15 mouse cellular contexts compared by ENCODE assay signal in the genomic region with DNA sequence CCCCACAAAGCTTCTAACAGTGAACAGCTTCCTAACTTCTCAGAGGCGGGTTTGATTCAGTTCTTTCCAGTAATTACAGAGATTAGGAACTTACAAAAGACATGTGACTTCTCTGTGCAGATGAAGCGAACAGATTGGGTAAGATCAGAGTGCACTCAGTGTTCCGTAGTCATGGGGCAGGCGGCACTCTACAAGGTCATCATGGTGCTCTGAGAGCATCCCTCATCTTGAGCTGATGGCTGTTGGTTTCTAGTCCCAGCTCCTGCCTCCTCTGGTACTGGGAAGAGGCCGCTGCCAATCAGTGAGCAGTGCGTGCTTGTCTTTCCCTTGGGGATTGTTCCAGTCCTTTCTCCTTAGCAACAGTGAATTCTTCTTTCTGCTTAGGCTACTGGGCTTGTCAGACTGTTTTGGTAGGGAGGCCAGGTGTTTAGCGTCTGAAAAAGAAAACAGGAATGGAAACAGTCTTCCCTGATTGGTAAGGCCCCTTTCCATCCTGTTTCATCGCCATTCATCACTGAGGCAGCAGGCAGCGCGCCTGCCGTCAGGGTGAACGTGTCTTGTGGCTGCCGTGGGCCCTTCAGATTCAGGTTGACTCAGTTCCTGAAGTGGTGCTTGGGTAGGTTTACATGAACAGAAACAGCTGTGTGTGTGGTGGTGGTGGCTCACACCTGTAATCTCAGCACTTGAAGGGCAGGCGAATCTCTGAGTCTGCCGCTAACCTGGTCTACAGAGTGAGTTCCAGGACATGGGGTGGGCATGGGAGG. TPM values are rescaled to one million over a fixed set of nuclear protein-coding genes. Genes with fewer than 3 reads are reported as not detected.
DNase-seq lines count a peak whose midpoint lies in the region; ATAC-seq and TF ChIP-seq lines count a peak whose summit lies in the region.
"Had no signal": no experiment of that assay in that cellular context is flagged by ENCODE, and none has a peak within 500 bp of the region (broad histone marks: within the 10 kb centered on the region; RNA-seq: fewer than 3 reads in every experiment).

No protein-coding gene starts in this region.

- intact Hi-C loops in left cerebral cortex, postnatal 10 days (cut with DNase I): no loop called here

- H3K4me3 ChIP-seq in heart, postnatal 0 days (ENCODE audit: low read depth, low read length): no peak overlapping the region
- no peak overlapping the region for H3K4me3 ChIP-seq in heart, embryonic 12.5 days
- H3K4me3 ChIP-seq: embryonic facial prominence, embryonic 13.5 days; hindbrain, embryonic 13.5 days; limb, embryonic 10.5 days; stomach, embryonic 15.5 days had no signal

- no peak for TF ChIP-seq EP300 in heart, postnatal 0 days (IDR thresholded peaks at IDR 0.05; ENCODE audit: low read depth)

- H3K9me3 ChIP-seq in heart, postnatal 0 days (replicated peaks; ENCODE audit: control insufficient read depth, low read length): no peaks in the 10 kb centered on the region
- no peaks in the 10 kb centered on the region for H3K9me3 ChIP-seq in heart, embryonic 12.5 days (replicated peaks)
- H3K9me3 ChIP-seq: embryonic facial prominence, embryonic 13.5 days; hindbrain, embryonic 13.5 days; limb, embryonic 10.5 days; stomach, embryonic 15.5 days had no signal

- DNase-seq in heart, postnatal 0 days (ENCODE audit: low spot score): no peak
- DNase-seq in A20 (ENCODE audit: low read depth, low spot score): peak; percentile 90
- DNase-seq in T-cell, adult 2 months (ENCODE audit: low spot score): peak; percentile 68
- peak; percentile 34 to 48 for DNase-seq in thymus, adult 18-20 months
- no peak for DNase-seq in urinary bladder, postnatal 25 days (ENCODE audit: low spot score)
- DNase-seq in adrenal gland, adult 8-10 months: no peak
- DNase-seq in left cerebral cortex, postnatal 10 days (ENCODE audit: extremely low spot score in 1 of 2, low spot score in 2 of 2): no peak
- DNase-seq: adrenal gland, postnatal 14 days; heart, adult 18-20 months had no signal

- H3K4me2 ChIP-seq in heart, postnatal 0 days (ENCODE audit: low read depth, low read length): no peak overlapping the region
- H3K4me2 ChIP-seq in heart, embryonic 12.5 days: no peak overlapping the region
- H3K4me2 ChIP-seq: embryonic facial prominence, embryonic 13.5 days; hindbrain, embryonic 13.5 days; stomach, embryonic 15.5 days had no signal

- H3K27ac ChIP-seq in heart, postnatal 0 days (ENCODE audit: low read depth): peak overlapping the region; percentile 47; the same call in 1 of the 2 replicates
- no peak overlapping the region for H3K27ac ChIP-seq in heart, embryonic 12.5 days (ENCODE audit: poor library complexity, severe bottlenecking)
- H3K27ac ChIP-seq: embryonic facial prominence, embryonic 13.5 days; hindbrain, embryonic 13.5 days; limb, embryonic 10.5 days; stomach, embryonic 15.5 days had no signal

- H3K9ac ChIP-seq in heart, postnatal 0 days (replicated peaks; ENCODE audit: low read depth, low read length): no peak overlapping the region
- no peak overlapping the region for H3K9ac ChIP-seq in heart, embryonic 12.5 days
- H3K9ac ChIP-seq: embryonic facial prominence, embryonic 13.5 days; hindbrain, embryonic 13.5 days; stomach, embryonic 15.5 days had no signal

- peaks cover 7% of the 10 kb centered on the region; the same call in 1 of the 2 replicates for H3K36me3 ChIP-seq in heart, postnatal 0 days (replicated peaks; ENCODE audit: control insufficient read depth, insufficient read depth, low read length)
- H3K36me3 ChIP-seq in heart, embryonic 12.5 days: peaks cover 9% of the 10 kb centered on the region
- H3K36me3 ChIP-seq: hindbrain, embryonic 13.5 days had no signal

- H3K27me3 ChIP-seq in heart, postnatal 0 days (ENCODE audit: control insufficient read depth, insufficient read depth, low read length): no peaks in the 10 kb centered on the region
- no peaks in the 10 kb centered on the region for H3K27me3 ChIP-seq in heart, embryonic 12.5 days (replicated peaks)
- H3K27me3 ChIP-seq: embryonic facial prominence, embryonic 13.5 days; hindbrain, embryonic 13.5 days; stomach, embryonic 15.5 days had no signal

- H3K4me1 ChIP-seq in heart, postnatal 0 days (ENCODE audit: control insufficient read depth, insufficient read depth): peaks cover 9% of the 10 kb centered on the region
- H3K4me1 ChIP-seq in heart, embryonic 12.5 days (replicated peaks): peaks cover 30% of the 10 kb centered on the region
- H3K4me1 ChIP-seq: limb, embryonic 10.5 days; stomach, embryonic 15.5 days had no signal

- TF ChIP-seq CTCF in heart, postnatal 0 days (IDR thresholded peaks at IDR 0.05; ENCODE audit: low read depth): no peak

- WGBS in heart, postnatal 0 days: 76% methylated on average over 15 of the region's 15 CpGs
- WGBS in heart, embryonic 12.5 days: 71% methylated on average over 15 of the region's 15 CpGs

- no peak for ATAC-seq in heart, postnatal 0 days (ENCODE audit: insufficient read depth, low read depth)
- ATAC-seq in heart, embryonic 12.5 days (ENCODE audit: insufficient number of reproducible peaks, low FRiP score): no peak
- ATAC-seq: midbrain, embryonic 16.5 days had no signal

RNA-seq across cellular contexts. Expression of gene Lclat1, which starts 54.8 kb away (rescaled TPM):
- total RNA-seq in heart, postnatal 0 days (2014; rRNA removed; ENCODE audit: low replicate concordance): 218 and 225 TPM in 2 replicates
- polyA plus RNA-seq in heart, postnatal 0 days (2015; fragmentation: Nextera tagmentation; extraction: Ambion mirVana): 31.5 and 32.8 TPM in 2 replicates
- polyA plus RNA-seq in heart, embryonic 12.5 days (2016; fragmentation: Nextera tagmentation; extraction: Ambion mirVana): 47.0 and 51.3 TPM in 2 replicates
- 10 to 100 TPM; 40.9 to 45.9 (median 42.3) TPM for total RNA-seq in adrenal gland, adult 8-10 months (2022)
- 10 to 100 TPM; 41.1 to 44.3 TPM for total RNA-seq in left cerebral cortex, postnatal 10 days (2021)

Comparison
In these comparisons a context has a peak if more than half of its experiments do, and no peak if none do; other contexts are left out.
1. DNase-seq: peak in A20 (single experiment), T-cell, adult 2 months (single experiment) and thymus, adult 18-20 months (2 of 2); none in heart, postnatal 0 days (single experiment), urinary bladder, postnatal 25 days (single experiment), adrenal gland, adult 8-10 months (single experiment) and left cerebral cortex, postnatal 10 days (0 of 2).